Comparison of ENCODE assay signal across 8 mouse cellular contexts in the genomic region with DNA sequence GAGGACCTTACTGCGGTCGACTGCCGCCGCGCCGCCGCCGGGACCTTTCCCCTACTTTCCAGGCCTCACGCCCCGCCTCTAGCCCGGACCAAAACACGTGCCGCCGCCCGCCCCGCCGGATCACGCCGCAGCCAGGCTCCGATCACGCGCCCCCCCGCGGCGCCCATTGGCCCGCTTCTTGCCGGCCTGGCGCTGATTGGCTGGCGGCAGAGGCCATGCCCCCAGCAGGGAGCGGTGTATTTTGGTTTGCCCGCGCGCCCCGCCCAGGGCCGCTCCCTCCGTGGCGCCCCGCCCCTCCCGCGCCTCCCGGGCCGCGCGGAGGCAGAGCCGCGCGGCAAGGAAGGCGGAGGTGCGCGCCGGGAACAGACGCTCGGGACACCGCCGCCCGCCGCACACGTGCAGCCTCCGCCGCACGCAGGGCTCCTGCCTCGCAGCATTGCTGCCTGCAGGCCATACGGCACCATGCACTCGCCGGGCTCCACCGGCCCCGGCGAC. TPM values are rescaled to one million over a fixed set of nuclear protein-coding genes. Genes with fewer than 3 reads are reported as not detected.
DNase-seq lines count a peak whose midpoint lies in the region; ATAC-seq lines count a peak whose summit lies in the region.

Gene Klf11, plus strand, starts transcription at position 212 of the 495 bp plus-strand sequence.

- peak; percentile 83 for ATAC-seq in inflammation-experienced regulatory T-cells, adult 6 months
- ATAC-seq in megakaryocyte-erythroid progenitor cell, adult 5-6 weeks (replicated peaks; ENCODE audit: low FRiP score, low TSS enrichment, poor library complexity, severe bottlenecking), result peak; percentile 66

- DNase-seq in adipocyte (ENCODE audit: low spot score), result peak; percentile 92
- peak; percentile 96 for DNase-seq in embryo, embryonic 10 days (ENCODE audit: low spot score)
- DNase-seq in gastrocnemius, postnatal 14 days, result peak; percentile 98
- DNase-seq in left cerebral cortex, postnatal 10 days (ENCODE audit: extremely low spot score in 1 of 2, low spot score in 2 of 2), result peak; percentile 95 to 99
- DNase-seq in right cerebral cortex, postnatal 25 days, result peak; percentile 98
- peak; percentile 98 to 99 for DNase-seq in urinary bladder, postnatal 4 days (ENCODE audit: low spot score in 2 of 2)

- intact Hi-C loops in gastrocnemius, postnatal 14 days (cut with DNase I; ENCODE audit: low total_unique reads), result no loop called here
- intact Hi-C loops in left cerebral cortex, postnatal 10 days (cut with DNase I), result no loop called here

RNA-seq across cellular contexts. Expression of gene Klf11, which starts in this region (rescaled TPM):
- total RNA-seq in gastrocnemius, postnatal 14 days (2021), result 1 to 10 TPM; 4.4 to 6.1 TPM
- 1 to 10 TPM; 2.3 to 3.6 (median 2.7) TPM for polyA plus RNA-seq in inflammation-experienced regulatory T-cells, adult 6 months (2017; shearing (Covaris generic))
- 1 to 10 TPM; 8.3 to 9.0 TPM for total RNA-seq in left cerebral cortex, postnatal 10 days (2021)
- total RNA-seq in megakaryocyte-erythroid progenitor cell, adult 5-6 weeks (2014; fragmentation: Nextera tagmentation), result 10.9 and 16.6 TPM in 2 replicates
- 15.7 and 18.6 TPM in 2 replicates for total RNA-seq in megakaryocyte-erythroid progenitor cell, adult 5-6 weeks (2017)

Comparison
In these comparisons a context has a peak if more than half of its experiments do, and no peak if none do; other contexts are left out.
1. Peak in every context shown above with its lines: DNase-seq and ATAC-seq.